Mouse (Mus musculus): ENCODE results near the gene Snx33. TPM values are rescaled to one million over a fixed set of nuclear protein-coding genes. Genes with fewer than 3 reads are reported as not detected.

Gene Snx33
- polyA plus RNA-seq, 2 experiments: 0.66 to 0.74 TPM

GRCm38 (mm10) chr9:56891517-56892011 is 36.6 kb downstream of the Snx33 start:
- ATAC-seq (ENCODE audit: insufficient read depth) (no peak; the same call in 1 of the 2 replicates), DNase-seq (ENCODE audit: low read depth in 3 of 3, low spot score in 3 of 3) (peak; percentile 47 to 53 (median 47))
- no peak overlapping the region for H3K27ac ChIP-seq
- H3K36me3 ChIP-seq (replicated peaks; ENCODE audit: control insufficient read depth, insufficient read depth, low read depth): no peaks in the 10 kb centered on the region
- no peak overlapping the region for H3K4me2 ChIP-seq (ENCODE audit: low read depth)
- no peaks in the 10 kb centered on the region for H3K9me3 ChIP-seq (ENCODE audit: control insufficient read depth, low read length)
- peak; percentile 82 for TF ChIP-seq CTCF (IDR thresholded peaks at IDR 0.05; ENCODE audit: low read depth)
- TF ChIP-seq EP300 (IDR thresholded peaks at IDR 0.05; ENCODE audit: low read depth): no peak
- no peaks in the 10 kb centered on the region for H3K27me3 ChIP-seq (ENCODE audit: control insufficient read depth, insufficient read depth, low read length)
- 31% methylated on average over 12 of the region's 12 CpGs for WGBS (ENCODE audit: insufficient replicate concordance)
- no peak overlapping the region for H3K4me3 ChIP-seq (ENCODE audit: insufficient read depth in 1 of 2, low read depth in 2 of 2, low read length in 2 of 2)
- no peak overlapping the region for H3K9ac ChIP-seq (replicated peaks)
- H3K4me1 ChIP-seq (replicated peaks; ENCODE audit: control insufficient read depth in 2 of 2, insufficient read depth in 2 of 2, low read length in 1 of 2): no peaks in the 10 kb centered on the region

GRCm38 (mm10) chr9:56890522-56891250 is 37.5 kb downstream of the Snx33 start:
- Histone ChIP-seq H3K4me2 (ENCODE audit: low read depth) (no peak overlapping the region), H3K27ac (no peak overlapping the region), H3K9me3 (ENCODE audit: control insufficient read depth, low read length) (no peaks in the 10 kb centered on the region), H3K4me3 (ENCODE audit: insufficient read depth in 1 of 2, low read depth in 2 of 2, low read length in 2 of 2) (no peak overlapping the region), H3K36me3 (replicated peaks; ENCODE audit: control insufficient read depth, insufficient read depth, low read depth) (no peaks in the 10 kb centered on the region), H3K9ac (replicated peaks) (no peak overlapping the region), H3K27me3 (ENCODE audit: control insufficient read depth, insufficient read depth, low read length) (no peaks in the 10 kb centered on the region), H3K4me1 (replicated peaks; ENCODE audit: control insufficient read depth in 2 of 2, insufficient read depth in 2 of 2, low read length in 1 of 2) (no peaks in the 10 kb centered on the region)
- TF ChIP-seq EP300 (IDR thresholded peaks at IDR 0.05; ENCODE audit: low read depth): no peak
- no peak for TF ChIP-seq CTCF (IDR thresholded peaks at IDR 0.05; ENCODE audit: low read depth)
- ATAC-seq (ENCODE audit: insufficient read depth) (no peak), DNase-seq (ENCODE audit: low read depth in 3 of 3, low spot score in 3 of 3) (no peak)
- WGBS (ENCODE audit: insufficient replicate concordance): 49% methylated on average over 11 of the region's 11 CpGs

GRCm38 (mm10) chr9:56889817-56890216 is 38.4 kb downstream of the Snx33 start:
- Histone ChIP-seq H3K27me3 (ENCODE audit: control insufficient read depth, insufficient read depth, low read length) (no peaks in the 10 kb centered on the region), H3K4me2 (ENCODE audit: low read depth) (peak overlapping the region; percentile 33), H3K4me3 (ENCODE audit: insufficient read depth in 1 of 2, low read depth in 2 of 2, low read length in 2 of 2) (no peak overlapping the region), H3K9ac (replicated peaks) (no peak overlapping the region), H3K9me3 (ENCODE audit: control insufficient read depth, low read length) (no peaks in the 10 kb centered on the region), H3K36me3 (replicated peaks; ENCODE audit: control insufficient read depth, insufficient read depth, low read depth) (no peaks in the 10 kb centered on the region), H3K27ac (no peak overlapping the region), H3K4me1 (replicated peaks; ENCODE audit: control insufficient read depth in 2 of 2, insufficient read depth in 2 of 2, low read length in 1 of 2) (no peaks in the 10 kb centered on the region)
- ATAC-seq (ENCODE audit: insufficient read depth) (0 out of 2 replicates have a peak, but pooled peaks have one; percentile 21), DNase-seq (ENCODE audit: low read depth in 3 of 3, low spot score in 3 of 3) (peak; percentile 42 to 50 (median 45))
- 5% methylated on average over 14 of the region's 14 CpGs for WGBS (ENCODE audit: insufficient replicate concordance)
- TF ChIP-seq CTCF (IDR thresholded peaks at IDR 0.05; ENCODE audit: low read depth) (peak; percentile 90), EP300 (IDR thresholded peaks at IDR 0.05; ENCODE audit: low read depth) (no peak)

GRCm38 (mm10) chr9:56887581-56887980 is 40.6 kb downstream of the Snx33 start:
- H3K9ac ChIP-seq (replicated peaks): no peak overlapping the region

GRCm38 (mm10) chr9:56886601-56887000 is 41.6 kb downstream of the Snx33 start:
- DNase-seq (ENCODE audit: low read depth in 3 of 3, low spot score in 3 of 3) (no peak), ATAC-seq (ENCODE audit: insufficient read depth) (no peak)
- Histone ChIP-seq H3K36me3 (replicated peaks; ENCODE audit: control insufficient read depth, insufficient read depth, low read depth) (no peaks in the 10 kb centered on the region), H3K9me3 (ENCODE audit: control insufficient read depth, low read length) (no peaks in the 10 kb centered on the region), H3K4me3 (ENCODE audit: insufficient read depth in 1 of 2, low read depth in 2 of 2, low read length in 2 of 2) (no peak overlapping the region), H3K9ac (replicated peaks) (no peak overlapping the region), H3K4me1 (replicated peaks; ENCODE audit: control insufficient read depth in 2 of 2, insufficient read depth in 2 of 2, low read length in 1 of 2) (no peaks in the 10 kb centered on the region), H3K27me3 (ENCODE audit: control insufficient read depth, insufficient read depth, low read length) (no peaks in the 10 kb centered on the region), H3K4me2 (ENCODE audit: low read depth) (no peak overlapping the region), H3K27ac (no peak overlapping the region)
- TF ChIP-seq CTCF (IDR thresholded peaks at IDR 0.05; ENCODE audit: low read depth) (no peak), EP300 (IDR thresholded peaks at IDR 0.05; ENCODE audit: low read depth) (no peak)
- WGBS (ENCODE audit: insufficient replicate concordance): 71% methylated on average over 15 of the region's 15 CpGs

More at GRCm38 (mm10) chr9:56887581-56887980, 40.6 kb downstream of the Snx33 start:
- no peak for ATAC-seq (ENCODE audit: insufficient read depth)
- H3K27ac ChIP-seq: no peak overlapping the region
- H3K36me3 ChIP-seq (replicated peaks; ENCODE audit: control insufficient read depth, insufficient read depth, low read depth): no peaks in the 10 kb centered on the region
- no peaks in the 10 kb centered on the region for H3K9me3 ChIP-seq (ENCODE audit: control insufficient read depth, low read length)
- no peaks in the 10 kb centered on the region for H3K4me1 ChIP-seq (replicated peaks; ENCODE audit: control insufficient read depth in 2 of 2, insufficient read depth in 2 of 2, low read length in 1 of 2)
- H3K27me3 ChIP-seq (ENCODE audit: control insufficient read depth, insufficient read depth, low read length): no peaks in the 10 kb centered on the region
- H3K4me2 ChIP-seq (ENCODE audit: low read depth): no peak overlapping the region
- WGBS (ENCODE audit: insufficient replicate concordance): 78% methylated on average over 16 of the region's 16 CpGs
- no peak overlapping the region for H3K4me3 ChIP-seq (ENCODE audit: insufficient read depth in 1 of 2, low read depth in 2 of 2, low read length in 2 of 2)
- DNase-seq (ENCODE audit: low read depth in 3 of 3, low spot score in 3 of 3): no peak
- TF ChIP-seq CTCF (IDR thresholded peaks at IDR 0.05; ENCODE audit: low read depth) (no peak), EP300 (IDR thresholded peaks at IDR 0.05; ENCODE audit: low read depth) (no peak)
